Mouse (Mus musculus): ENCODE results near the gene Sh3bgrl3.

- TF ChIP-seq GATA1 (IDR thresholded peaks at IDR 0.05; ENCODE audit: low read length) (no peak), TAL1 (IDR thresholded peaks at IDR 0.05; ENCODE audit: low read length) (no peak)
Measured at GRCm38 (mm10) chr4:134084999-134085398, 43.6 kb downstream of the Sh3bgrl3 start.

All from erythroblast, embryonic 14.5 days (primary cell).